Mouse (Mus musculus) erythroblast, embryonic 14.5 days (primary cell): ENCODE measurements around the gene Gpr146.

Experiments used
- GATA1 ChIP-seq: IDR thresholded peaks from 2 replicates; pipeline ENCODE4 v1.6.1; 2012; ENCODE audit warnings: low read length, inconsistent platforms, mixed read lengths
- TAL1 ChIP-seq: IDR thresholded peaks from 3 replicates; pipeline ENCODE4 v1.6.1; 2012; ENCODE audit warnings: low read length, inconsistent platforms, mixed read lengths

DNA sequence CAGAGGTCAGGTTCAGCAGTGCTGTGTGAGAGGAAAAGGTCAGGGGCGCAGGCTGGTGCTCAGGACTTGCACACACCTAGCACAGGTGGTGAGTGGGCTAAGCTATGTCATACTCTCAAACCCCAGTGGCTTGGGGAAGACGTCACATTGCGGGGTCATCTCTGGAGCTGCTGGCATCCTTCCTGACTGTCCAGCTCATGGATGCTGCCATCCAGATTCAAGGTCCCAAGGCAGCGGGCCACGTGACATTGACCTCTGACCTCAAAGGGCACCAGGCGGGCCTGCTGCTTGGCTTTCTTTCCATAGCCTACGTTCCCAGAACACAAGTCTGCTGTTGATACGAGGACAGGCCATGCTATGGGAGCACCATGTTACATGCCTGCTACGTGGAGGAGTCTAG, 49.5 kb downstream of the Gpr146 start:
- TF ChIP-seq GATA1 (no peak), TAL1 (no peak)
